Mouse (Mus musculus) embryonic facial prominence, embryonic 11.5 days (tissue): ENCODE data around the gene Prkca. TPM values are rescaled to one million over a fixed set of nuclear protein-coding genes. Genes with fewer than 3 reads are reported as not detected.

ENCODE experiments used
- ATAC-seq: fragments of 200-750 bp; cut with Nextera tagmentation; replicated peaks from 2 replicates; pipeline ENCODE4 v1.8.0; 2017; ENCODE audit warnings: low read depth; ENCODE audit not compliant: insufficient number of reproducible peaks, low FRiP score, low TSS enrichment
- DNase-seq: peaks from one replicate; pipeline ENCODE4 v3.0.0-alpha.2; 2015; ENCODE audit warnings: low spot score
- H3K27ac ChIP-seq: fragments of 300-500 bp; sonication (generic); replicated peaks from 2 replicates; pipeline ENCODE4 v1.5.1; 2014; ENCODE audit warnings: mild to moderate bottlenecking, low read depth, low read length, control low read depth
- H3K27me3 ChIP-seq: fragments of 300-500 bp; sonication (generic); 2 replicates; pipeline ENCODE4 v1.6.1; 2014; ENCODE audit warnings: mild to moderate bottlenecking, low read length, moderate library complexity, mixed read lengths; ENCODE audit not compliant: control insufficient read depth, insufficient read depth
- H3K36me3 ChIP-seq: fragments of 300-500 bp; sonication (generic); replicated peaks from 2 replicates; pipeline ENCODE4 v1.6.1; 2014; ENCODE audit warnings: low read depth, mild to moderate bottlenecking, low read length, moderate library complexity, mixed read lengths; ENCODE audit not compliant: control insufficient read depth, insufficient read depth
- H3K4me1 ChIP-seq: fragments of 300-500 bp; sonication (generic); 2 replicates; pipeline ENCODE4 v1.6.1; 2014; ENCODE audit warnings: low read length, mixed read lengths; ENCODE audit not compliant: control insufficient read depth, insufficient read depth
- H3K4me2 ChIP-seq: fragments of 300-500 bp; sonication (generic); 2 replicates; pipeline ENCODE4 v1.6.1; 2014; ENCODE audit warnings: low read depth, mild to moderate bottlenecking, control low read depth, low read length, moderate library complexity
- H3K4me3 ChIP-seq: fragments of 300-500 bp; sonication (generic); 2 replicates; pipeline ENCODE4 v1.5.1; 2014; ENCODE audit warnings: low read depth, low read length, control low read depth
- H3K9ac ChIP-seq: fragments of 300-500 bp; sonication (generic); replicated peaks from 2 replicates; pipeline ENCODE4 v1.6.1; 2014; ENCODE audit warnings: mild to moderate bottlenecking, control low read depth, low read length
- H3K9me3 ChIP-seq: fragments of 300-500 bp; sonication (generic); replicated peaks from 2 replicates; pipeline ENCODE4 v1.6.1; 2016; ENCODE audit warnings: mild to moderate bottlenecking, low read length, inconsistent platforms, mixed read lengths; ENCODE audit not compliant: control insufficient read depth
- WGBS: fragments of 180-500 bp; shearing (Covaris S2); extraction: QIAGEN DNeasy Blood & Tissue Kit; methylation state at CpG from one replicate; pipeline ENCODE4 v1.1.7; 2014; 5-methylcytosine and 5-hydroxymethylcytosine counted together
- polyA plus RNA-seq: library from polyadenylated mRNA; unstranded; fragments of >200 nt; fragmentation: Nextera tagmentation; extraction: Ambion mirVana; gene quantifications from 2 replicates; pipeline ENCODE4 v1.2.1, GENCODE M21; 2014

Prkca gene
- polyA plus RNA-seq, 1 experiment from 2014 or later, result 7.4 TPM

DNA sequence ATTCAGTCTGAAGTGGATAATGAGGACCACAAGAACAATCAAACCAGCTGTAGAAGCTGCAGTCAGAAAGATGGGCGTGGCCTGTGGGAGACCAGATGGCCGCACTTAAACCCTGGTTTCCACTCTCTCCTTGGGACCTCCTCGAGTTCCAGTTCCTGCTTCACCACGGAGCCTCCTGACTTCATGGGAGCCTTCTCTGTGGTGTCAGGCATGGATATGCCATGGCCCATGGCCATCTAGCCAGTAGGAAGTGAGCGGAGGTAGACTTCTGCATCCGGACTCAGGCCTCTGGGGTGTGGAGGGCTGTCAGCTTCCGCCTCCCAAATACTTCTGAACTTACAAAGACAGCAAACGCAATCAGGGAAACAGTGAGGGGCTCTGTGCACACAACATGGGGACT is 121.1 kb downstream of the Prkca start:
- Histone ChIP-seq H3K36me3 (no peaks in the 10 kb centered on the region), H3K4me2 (peak overlapping the region; percentile 10; the same call in 1 of the 2 replicates), H3K27ac (no peak overlapping the region), H3K9ac (no peak overlapping the region), H3K4me3 (no peak overlapping the region), H3K27me3 (no peaks in the 10 kb centered on the region), H3K9me3 (no peaks in the 10 kb centered on the region), H3K4me1 (no peaks in the 10 kb centered on the region)
- peak; percentile 34 for DNase-seq
- ATAC-seq, result no peak
- WGBS, result 71% methylated on average over 8 of the region's 8 CpGs

DNA sequence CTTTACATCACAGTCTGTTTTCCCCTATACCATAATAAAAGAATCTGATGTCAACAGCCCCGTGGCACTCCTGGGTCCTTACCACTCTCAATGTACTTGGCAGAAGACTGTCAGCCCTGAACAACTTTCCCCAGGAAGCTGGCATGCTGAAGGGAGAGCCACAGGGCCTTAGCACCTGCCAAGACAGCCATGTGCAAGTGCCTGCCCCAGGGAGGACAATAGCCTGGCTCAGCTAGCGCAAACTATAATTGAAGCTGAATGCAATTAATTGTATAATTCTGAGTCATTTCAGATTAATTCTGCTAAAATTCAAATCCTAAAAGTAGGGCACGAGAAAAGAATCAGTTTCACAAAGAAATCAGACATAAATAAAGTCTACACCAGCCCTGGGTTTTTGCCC is 121.7 kb downstream of the Prkca start:
- H3K4me1 ChIP-seq, result no peaks in the 10 kb centered on the region

GRCm38 (mm10) chr11:108221124-108221835 is 122.4 kb downstream of the Prkca start:
- DNase-seq, result no peak
- Histone ChIP-seq H3K36me3 (no peaks in the 10 kb centered on the region), H3K4me2 (no peak overlapping the region), H3K4me3 (no peak overlapping the region), H3K9me3 (no peaks in the 10 kb centered on the region), H3K4me1 (no peaks in the 10 kb centered on the region), H3K9ac (no peak overlapping the region), H3K27ac (no peak overlapping the region), H3K27me3 (no peaks in the 10 kb centered on the region)
- ATAC-seq, result no peak
- WGBS, result 90% methylated on average over 13 of the region's 13 CpGs

More for the DNA sequence above, 121.7 kb downstream of the Prkca start:
- Histone ChIP-seq H3K36me3 (no peaks in the 10 kb centered on the region), H3K27ac (no peak overlapping the region), H3K9me3 (no peaks in the 10 kb centered on the region), H3K4me3 (no peak overlapping the region), H3K9ac (no peak overlapping the region), H3K27me3 (no peaks in the 10 kb centered on the region), H3K4me2 (no peak overlapping the region)
- DNase-seq (no peak), ATAC-seq (no peak)
- WGBS, result 91% methylated on average over 3 of the region's 3 CpGs

GRCm38 (mm10) chr11:108220605-108221004 is 123.1 kb downstream of the Prkca start:
- H3K27ac ChIP-seq, result no peak overlapping the region
- H3K9ac ChIP-seq, result no peak overlapping the region
- ATAC-seq (no peak), DNase-seq (no peak)
- no peaks in the 10 kb centered on the region for H3K9me3 ChIP-seq
- H3K4me3 ChIP-seq, result no peak overlapping the region
- H3K36me3 ChIP-seq, result no peaks in the 10 kb centered on the region
- no peaks in the 10 kb centered on the region for H3K27me3 ChIP-seq
- no peaks in the 10 kb centered on the region for H3K4me1 ChIP-seq
- 88% methylated on average over 5 of the region's 5 CpGs for WGBS
- H3K4me2 ChIP-seq, result no peak overlapping the region

GRCm38 (mm10) chr11:108217043-108217442 is 126.7 kb downstream of the Prkca start:
- Histone ChIP-seq H3K27me3 (no peaks in the 10 kb centered on the region), H3K4me2 (no peak overlapping the region), H3K4me1 (no peaks in the 10 kb centered on the region), H3K9ac (no peak overlapping the region), H3K4me3 (no peak overlapping the region), H3K27ac (no peak overlapping the region), H3K9me3 (no peaks in the 10 kb centered on the region), H3K36me3 (no peaks in the 10 kb centered on the region)
- ATAC-seq, result no peak
- 84% methylated on average over 8 of the region's 8 CpGs for WGBS
- DNase-seq, result no peak

DNA sequence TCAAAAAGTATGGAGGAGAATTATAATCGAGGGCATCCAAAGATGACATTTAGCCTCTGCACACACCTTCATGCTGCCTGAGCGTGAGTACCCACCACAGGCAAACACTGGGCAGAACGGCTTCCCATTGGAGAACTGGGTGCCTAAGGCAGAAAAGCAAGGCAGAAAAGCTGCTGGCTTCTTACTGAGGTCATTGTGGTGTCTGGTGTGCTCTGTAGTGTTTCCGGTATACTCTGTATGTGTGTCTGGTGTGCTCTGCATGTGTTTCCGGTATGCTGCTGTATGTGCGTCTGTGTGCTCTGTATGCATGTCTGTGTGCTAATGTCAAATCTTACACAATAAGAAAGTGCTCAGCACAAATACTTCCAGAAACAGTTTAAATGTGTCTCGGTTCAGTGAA is 127.7 kb downstream of the Prkca start:
- Histone ChIP-seq H3K36me3 (no peaks in the 10 kb centered on the region), H3K4me1 (no peaks in the 10 kb centered on the region), H3K27me3 (no peaks in the 10 kb centered on the region), H3K4me3 (no peak overlapping the region), H3K4me2 (no peak overlapping the region), H3K9me3 (no peaks in the 10 kb centered on the region), H3K27ac (no peak overlapping the region), H3K9ac (no peak overlapping the region)
- WGBS, result 77% methylated on average over 7 of the region's 7 CpGs
- no peak for ATAC-seq
- DNase-seq, result no peak

GRCm38 (mm10) chr11:108215466-108215865 is 128.3 kb downstream of the Prkca start:
- Histone ChIP-seq H3K9me3 (no peaks in the 10 kb centered on the region), H3K27me3 (no peaks in the 10 kb centered on the region), H3K36me3 (no peaks in the 10 kb centered on the region), H3K4me3 (no peak overlapping the region), H3K9ac (no peak overlapping the region), H3K4me2 (no peak overlapping the region), H3K4me1 (no peaks in the 10 kb centered on the region), H3K27ac (no peak overlapping the region)
- 39% methylated on average over 8 of the region's 8 CpGs for WGBS
- DNase-seq (peak; percentile 74), ATAC-seq (peak; percentile 67; the same call in 1 of the 2 replicates)

- Histone ChIP-seq H3K36me3 (no peaks in the 10 kb centered on the region), H3K27me3 (no peaks in the 10 kb centered on the region), H3K9me3 (no peaks in the 10 kb centered on the region), H3K4me1 (no peaks in the 10 kb centered on the region), H3K4me3 (no peak overlapping the region), H3K27ac (no peak overlapping the region), H3K9ac (no peak overlapping the region), H3K4me2 (no peak overlapping the region)
- ATAC-seq (no peak), DNase-seq (no peak)
- 79% methylated on average over 11 of the region's 11 CpGs for WGBS
Measured at GRCm38 (mm10) chr11:108214521-108215223, 129.1 kb downstream of the Prkca start.
